Comparison of ENCODE assay signal across 8 mouse cellular contexts in the genomic region with DNA sequence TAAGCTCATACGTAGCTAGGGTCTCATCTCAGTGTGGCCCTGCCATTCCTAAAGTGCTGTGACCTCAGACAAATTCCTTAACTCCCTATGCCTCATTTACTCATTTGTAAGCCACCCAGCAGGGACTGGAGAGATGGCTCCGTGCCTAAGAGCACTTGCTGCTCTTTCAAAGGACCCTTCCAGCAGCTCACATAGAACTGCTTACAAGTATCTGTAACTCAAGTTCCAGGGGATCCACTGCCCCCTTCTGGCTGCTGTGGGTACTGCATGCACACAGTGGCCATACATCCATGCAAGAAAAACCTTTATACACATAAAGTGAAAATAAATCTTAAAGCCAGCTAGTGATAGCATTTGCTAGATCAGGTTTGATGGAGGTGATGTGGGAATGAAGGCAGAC. TPM values are rescaled to one million over a fixed set of nuclear protein-coding genes. Genes with fewer than 3 reads are reported as not detected.
DNase-seq lines count a peak whose midpoint lies in the region; ATAC-seq and TF ChIP-seq lines count a peak whose summit lies in the region.

No protein-coding gene starts in this region.

- H3K36me3 ChIP-seq in liver, postnatal 0 days (replicated peaks; ENCODE audit: insufficient read depth, low read length), result no peaks in the 10 kb centered on the region

- peak; percentile 58 for DNase-seq in gastrocnemius, postnatal 10 days
- no peak for DNase-seq in gastrocnemius, postnatal 36 days
- peak; percentile 78 for DNase-seq in right cerebral cortex, postnatal 4 days
- no peak for DNase-seq in right cerebral cortex, adult 18-20 months
- DNase-seq in embryo, embryonic 11 days, result peak; percentile 39
- peak; percentile 81 for DNase-seq in liver, postnatal 0 days
- DNase-seq in spleen, postnatal 10 days (ENCODE audit: low spot score in 2 of 2), result peak; percentile 69 to 85
- DNase-seq in left cerebral cortex, adult 9 months (ENCODE audit: low spot score in 2 of 2), result no peak

- WGBS in liver, postnatal 0 days (ENCODE audit: insufficient replicate concordance), result 75% methylated on average over 2 of the region's 2 CpGs

- ATAC-seq in liver, postnatal 0 days, result no peak

- H3K27ac ChIP-seq in liver, postnatal 0 days (ENCODE audit: low read depth), result no peak overlapping the region

- H3K4me2 ChIP-seq in liver, postnatal 0 days (ENCODE audit: low read depth, low read length), result no peak overlapping the region

- no peaks in the 10 kb centered on the region for H3K27me3 ChIP-seq in liver, postnatal 0 days (ENCODE audit: insufficient read depth, low read length)

- no peak overlapping the region for H3K9ac ChIP-seq in liver, postnatal 0 days (replicated peaks)

- no peak for TF ChIP-seq EP300 in liver, postnatal 0 days (IDR thresholded peaks at IDR 0.05; ENCODE audit: low read depth)

- no peak overlapping the region for H3K4me3 ChIP-seq in liver, postnatal 0 days (ENCODE audit: low read depth, low read length)

- H3K9me3 ChIP-seq in liver, postnatal 0 days (ENCODE audit: low read length), result no peaks in the 10 kb centered on the region

- intact Hi-C loops in gastrocnemius, postnatal 36 days (cut with DNase I), result loop anchor here (2.0 kb wide), 1 partner anchor 53 kb away; no protein-coding TSS in a partner anchor

- TF ChIP-seq CTCF in liver, postnatal 0 days (IDR thresholded peaks at IDR 0.05; ENCODE audit: low read depth), result peak; percentile 90

- H3K4me1 ChIP-seq in liver, postnatal 0 days (ENCODE audit: insufficient read depth), result 0 out of 2 replicates have a peak, but pooled peaks cover 7% of the 10 kb centered on the region

RNA-seq across cellular contexts. Expression of a gene that starts 28.6 kb away (rescaled TPM):
- 1 to 10 TPM; 6.3 to 7.2 TPM for total RNA-seq in gastrocnemius, postnatal 10 days (2021)
- 1 to 10 TPM; 1.8 to 2.2 TPM for total RNA-seq in gastrocnemius, postnatal 36 days (2021)
- polyA plus RNA-seq in liver, postnatal 0 days (2015; fragmentation: Nextera tagmentation; extraction: Ambion mirVana), result 0.36 and 0.45 TPM in 2 replicates

RNA-seq across cellular contexts. Expression of a gene that starts 48.0 kb away (rescaled TPM):
- total RNA-seq in gastrocnemius, postnatal 10 days (2021), result 100 to 1,000 TPM; 300 to 343 TPM
- 100 to 1,000 TPM; 374 to 378 TPM for total RNA-seq in gastrocnemius, postnatal 36 days (2021)
- polyA plus RNA-seq in liver, postnatal 0 days (2015; fragmentation: Nextera tagmentation; extraction: Ambion mirVana), result 101 and 107 TPM in 2 replicates

RNA-seq across cellular contexts. Expression of a gene that starts 56.9 kb away (rescaled TPM):
- 10 to 100 TPM; 26.5 to 30.5 TPM for total RNA-seq in gastrocnemius, postnatal 10 days (2021)
- 10 to 100 TPM; 20.9 to 21.4 TPM for total RNA-seq in gastrocnemius, postnatal 36 days (2021)
- 2.7 and 2.9 TPM in 2 replicates for polyA plus RNA-seq in liver, postnatal 0 days (2015; fragmentation: Nextera tagmentation; extraction: Ambion mirVana)

Comparison
In these comparisons a context has a peak if more than half of its experiments do, and no peak if none do; other contexts are left out.
1. DNase-seq: peak in gastrocnemius, postnatal 10 days (single experiment), right cerebral cortex, postnatal 4 days (single experiment), embryo, embryonic 11 days (single experiment), liver, postnatal 0 days (single experiment) and spleen, postnatal 10 days (2 of 2); none in gastrocnemius, postnatal 36 days (0 of 2), right cerebral cortex, adult 18-20 months (single experiment) and left cerebral cortex, adult 9 months (0 of 2).